Mouse (Mus musculus) spleen, adult 12 weeks (tissue): Measurements from ENCODE around the gene Kank2.

Experiments used
- DNase-seq: peaks from one replicate; pipeline ENCODE4 v3.0.0; 2022; ENCODE audit warnings: low spot score

Gene Kank2

DNA sequence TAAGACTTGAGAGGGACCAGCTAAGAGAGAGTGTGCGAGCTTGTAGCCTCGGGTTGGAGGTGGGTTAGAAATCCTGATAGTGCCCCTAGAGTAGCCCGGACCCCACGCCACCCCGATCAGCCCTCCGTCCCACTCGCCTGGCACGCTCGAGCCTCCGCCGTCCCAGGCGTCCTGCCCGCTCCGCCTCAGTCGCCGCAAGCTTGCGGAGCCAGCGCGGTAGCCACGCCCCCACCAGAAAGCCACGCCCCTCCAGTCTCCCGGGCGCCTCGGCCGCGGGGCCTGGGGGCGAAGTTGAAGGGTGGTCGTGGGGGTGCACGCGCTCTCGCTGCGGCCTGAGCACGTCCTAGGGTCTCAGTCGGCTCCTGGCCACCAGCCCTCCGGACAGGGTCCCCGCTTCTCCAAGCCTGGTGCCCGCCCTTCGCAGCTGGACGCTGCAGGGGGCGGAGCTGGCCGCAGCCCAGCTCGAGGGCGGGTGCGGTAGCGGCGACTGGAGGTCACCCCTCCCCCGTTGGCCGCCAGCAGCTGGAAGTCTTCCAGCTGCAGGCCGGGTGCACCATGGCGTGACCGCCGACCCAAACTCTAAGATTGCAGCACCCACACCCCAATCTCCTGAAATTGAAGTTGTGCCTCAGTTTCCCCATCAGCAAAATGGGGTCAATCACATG, at the start of gene Kank2:
Kank2 (minus strand) TSS at position 400 of the 665 bp plus-strand sequence.
- peak; percentile 71 for DNase-seq

GRCm38 (mm10) chr9:21847926-21848325, 49.4 kb upstream of the Kank2 start:
- no peak for DNase-seq

- DNase-seq: no peak
Observed at GRCm38 (mm10) chr9:21847425-21847824, 48.9 kb upstream of the Kank2 start.

GRCm38 (mm10) chr9:21846755-21847341, 48.3 kb upstream of the Kank2 start:
- no peak for DNase-seq

- no peak for DNase-seq
Observed at GRCm38 (mm10) chr9:21845381-21846080, 47.0 kb upstream of the Kank2 start.

- DNase-seq: no peak
Observed at GRCm38 (mm10) chr9:21843086-21843485, 44.5 kb upstream of the Kank2 start.

DNA sequence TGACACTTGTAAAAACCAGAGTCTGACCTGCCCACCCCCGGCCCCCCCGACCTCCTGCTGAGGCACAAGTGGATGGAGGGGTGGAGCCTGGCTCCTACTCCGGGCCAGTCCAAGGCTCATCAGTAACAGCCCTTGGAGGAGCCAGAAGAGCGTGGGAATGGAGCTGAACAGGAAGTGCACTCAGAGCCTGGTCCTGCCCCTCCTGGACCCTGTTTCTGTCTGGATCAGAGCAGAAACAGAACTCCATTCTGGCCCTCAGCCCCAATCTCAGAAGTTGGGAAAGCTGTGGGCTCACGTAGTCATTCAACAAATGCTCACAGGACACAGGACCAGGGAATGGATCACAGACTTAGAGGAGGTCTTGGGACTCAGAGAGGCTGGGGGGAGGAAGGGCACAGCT, 43.8 kb upstream of the Kank2 start:
- DNase-seq: no peak

DNA sequence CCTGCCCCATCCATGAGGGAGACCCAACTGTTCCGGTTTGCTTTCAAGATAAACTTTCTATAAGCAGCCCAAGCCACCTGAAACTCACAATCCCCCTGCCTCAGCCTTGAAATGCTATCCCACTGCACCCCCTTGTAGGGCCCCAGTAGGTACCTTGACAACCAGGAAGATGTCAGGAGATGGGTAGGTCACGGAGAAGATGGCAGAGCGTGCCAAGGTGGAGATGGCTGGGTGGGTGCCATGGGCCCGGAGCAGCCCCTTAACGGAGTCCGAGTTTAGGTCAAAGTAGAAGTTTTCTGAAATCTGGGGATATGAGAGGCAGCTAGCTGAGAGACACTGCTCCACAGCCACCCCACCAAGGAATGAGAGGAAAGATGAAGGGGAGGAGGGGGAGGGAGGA, 42.8 kb upstream of the Kank2 start:
- DNase-seq: no peak

- peak; percentile 9 for DNase-seq
Observed at GRCm38 (mm10) chr9:21840115-21840787, 41.7 kb upstream of the Kank2 start.

DNA sequence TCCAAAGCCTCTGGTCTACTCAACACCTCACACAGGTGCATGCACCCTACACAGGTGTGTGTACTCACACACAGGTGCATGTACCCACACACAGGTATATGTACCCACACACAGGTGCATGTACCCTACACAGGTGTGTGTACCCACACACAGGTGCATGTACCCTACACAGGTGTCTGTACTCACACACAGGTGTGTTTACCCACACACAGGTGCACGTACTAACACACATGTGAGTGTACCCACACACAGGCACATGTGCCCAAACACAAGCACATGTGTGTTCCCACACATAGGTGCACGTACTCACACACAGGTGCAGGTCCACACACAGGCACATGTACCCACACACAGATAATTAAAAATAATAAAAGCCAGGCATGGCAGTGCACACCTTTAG, 39.1 kb upstream of the Kank2 start:
- DNase-seq: no peak

DNA sequence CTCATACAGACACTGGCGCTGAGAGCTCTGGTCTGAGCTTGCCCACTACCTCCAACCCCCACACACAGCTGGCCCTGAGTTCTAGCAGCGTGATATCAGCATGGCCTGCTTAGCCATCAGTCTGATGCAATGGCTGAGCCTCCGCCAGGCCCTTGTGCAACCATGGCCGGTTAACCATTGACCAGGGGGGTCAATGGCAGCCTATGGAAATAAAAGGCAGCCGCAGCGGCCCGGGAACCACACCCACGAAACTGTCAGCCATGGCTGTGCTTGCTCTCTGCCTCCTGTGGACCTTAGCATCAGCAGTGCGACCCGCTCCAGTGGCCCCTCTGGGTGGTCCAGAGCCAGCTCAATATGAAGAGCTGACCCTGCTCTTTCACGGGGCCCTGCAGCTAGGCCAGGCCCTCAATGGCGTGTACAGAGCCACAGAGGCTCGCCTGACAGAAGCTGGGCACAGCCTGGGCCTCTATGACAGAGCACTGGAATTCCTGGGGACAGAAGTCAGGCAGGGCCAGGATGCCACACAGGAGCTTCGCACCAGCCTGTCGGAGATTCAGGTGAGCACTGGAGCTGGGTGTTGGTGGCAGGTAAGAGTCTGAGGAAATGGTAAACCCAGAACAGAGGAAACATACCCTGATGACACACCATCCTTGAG, 36.8 kb upstream of the Kank2 start, which contains the start of gene Angptl8:
Angptl8 (plus strand) TSS at position 253 of the 655 bp plus-strand sequence.
- no peak for DNase-seq

- DNase-seq: no peak
Observed at GRCm38 (mm10) chr9:21831558-21832240, 33.2 kb upstream of the Kank2 start.

DNA sequence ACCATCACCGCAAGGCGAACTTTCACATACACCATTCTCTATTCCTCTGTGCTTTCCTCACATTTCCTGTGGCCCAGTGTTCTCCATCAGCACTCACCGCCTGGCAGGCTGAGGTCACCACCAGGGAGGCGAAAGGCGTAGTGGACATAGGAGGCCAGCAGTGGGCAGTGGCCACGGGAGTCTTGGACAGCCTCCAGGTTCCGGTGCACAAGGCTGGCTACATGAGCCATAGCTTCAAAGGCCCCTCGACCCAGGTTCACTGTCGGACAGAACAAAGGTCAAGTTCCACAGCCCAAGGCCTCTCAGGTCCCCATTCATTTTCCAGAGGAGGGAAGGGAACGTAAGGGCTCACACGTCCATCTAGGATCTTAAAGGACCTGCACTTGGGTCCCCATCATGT, 32.4 kb upstream of the Kank2 start:
- DNase-seq: no peak

GRCm38 (mm10) chr9:21830461-21830850, 31.9 kb upstream of the Kank2 start:
- DNase-seq: no peak

- DNase-seq: no peak
Observed at GRCm38 (mm10) chr9:21829834-21830460, 31.4 kb upstream of the Kank2 start.

GRCm38 (mm10) chr9:21824366-21824765, 25.8 kb upstream of the Kank2 start:
- DNase-seq: no peak

DNA sequence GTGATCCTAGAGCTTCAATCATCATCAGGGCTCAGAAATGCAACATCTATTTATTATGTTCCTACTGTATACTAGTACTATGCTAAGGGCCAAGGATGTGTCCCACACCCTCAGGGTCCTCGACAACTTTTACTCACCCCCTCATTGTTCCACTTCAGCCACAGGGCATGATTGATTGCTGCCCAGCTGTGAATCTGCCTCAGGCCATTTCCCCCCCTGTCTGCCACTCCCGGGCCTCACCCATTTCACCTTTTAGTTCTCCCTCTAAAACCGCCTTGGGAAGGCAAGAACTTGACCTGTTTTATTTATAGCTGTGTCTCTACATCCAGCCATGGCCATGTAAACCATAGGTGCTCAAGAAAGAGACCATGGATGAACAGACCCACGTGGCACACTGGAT, 25.4 kb upstream of the Kank2 start:
- no peak for DNase-seq

- DNase-seq: no peak
Observed at GRCm38 (mm10) chr9:21822686-21823085, 24.1 kb upstream of the Kank2 start.

DNA sequence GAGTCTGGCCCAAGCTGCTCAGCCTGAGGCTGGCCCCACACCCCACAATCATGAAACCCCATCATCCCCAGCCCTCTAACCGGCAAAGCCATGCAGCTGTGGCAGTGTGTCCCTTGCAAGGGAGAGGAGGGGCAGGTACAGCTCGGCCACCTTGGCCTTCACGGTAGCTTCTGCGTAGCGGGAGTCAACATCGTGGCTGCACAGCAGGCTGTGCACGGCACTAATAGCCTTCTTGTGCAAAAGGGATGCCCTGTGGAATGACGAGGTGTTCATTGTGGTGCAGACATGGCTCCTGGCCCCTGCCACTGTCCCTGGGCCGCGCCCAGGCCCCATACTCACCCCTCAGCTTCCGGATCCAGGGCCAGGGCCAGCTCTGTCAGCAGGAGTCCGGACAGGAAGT, 21.6 kb upstream of the Kank2 start:
- no peak for DNase-seq

GRCm38 (mm10) chr9:21819181-21819729, 20.7 kb upstream of the Kank2 start:
- DNase-seq: no peak

GRCm38 (mm10) chr9:21818561-21818960, 20.0 kb upstream of the Kank2 start:
- no peak for DNase-seq
